Mouse (Mus musculus): ENCODE results near the gene Ercc6l2.
A peak's percentile ranks its signal among the peaks of the same experiment; 100 is the strongest.
"Not testable (repeated sequence)": the region's sequence is repeated elsewhere in the genome, so short reads cannot be mapped to it uniquely, and the experiment has no call there.

The Ercc6l2 gene

DNA sequence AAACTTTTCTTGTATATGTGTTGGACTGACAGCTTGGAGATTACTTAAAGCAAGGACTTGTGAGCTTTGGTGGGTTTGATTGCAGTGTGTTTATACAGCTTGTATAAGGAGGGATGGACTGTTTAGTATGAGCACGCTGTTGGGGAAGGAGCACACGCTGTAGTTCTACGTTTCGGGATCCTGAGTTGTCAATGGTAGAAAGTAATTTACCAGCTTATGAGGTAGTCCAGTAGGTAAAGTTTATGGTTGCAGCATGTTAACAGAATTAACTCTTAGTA lies 64.8 kb downstream of the Ercc6l2 start:
- DNase-seq (ENCODE audit: low spot score), result no peak

DNA sequence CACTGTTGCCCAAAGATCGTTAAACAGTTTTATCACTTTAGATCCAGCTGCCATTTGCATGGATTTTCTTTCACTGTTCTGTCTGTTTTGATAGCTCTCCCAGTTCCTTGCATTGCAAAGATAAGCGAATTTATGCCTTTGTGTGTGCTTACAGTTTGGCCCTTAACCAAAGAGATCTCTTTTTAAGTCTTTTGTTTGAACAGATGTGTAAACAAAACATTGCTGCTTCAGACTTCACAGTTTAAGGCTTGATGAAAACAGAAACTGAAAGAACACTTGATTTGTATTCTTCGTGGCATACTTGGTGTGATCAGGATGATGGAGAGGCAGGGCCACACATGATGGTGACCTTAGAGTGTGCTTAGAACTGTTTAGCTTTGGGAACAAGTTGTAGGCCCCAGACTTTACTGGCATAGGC lies 70.5 kb downstream of the Ercc6l2 start:
- DNase-seq (ENCODE audit: low spot score), result no peak

DNA sequence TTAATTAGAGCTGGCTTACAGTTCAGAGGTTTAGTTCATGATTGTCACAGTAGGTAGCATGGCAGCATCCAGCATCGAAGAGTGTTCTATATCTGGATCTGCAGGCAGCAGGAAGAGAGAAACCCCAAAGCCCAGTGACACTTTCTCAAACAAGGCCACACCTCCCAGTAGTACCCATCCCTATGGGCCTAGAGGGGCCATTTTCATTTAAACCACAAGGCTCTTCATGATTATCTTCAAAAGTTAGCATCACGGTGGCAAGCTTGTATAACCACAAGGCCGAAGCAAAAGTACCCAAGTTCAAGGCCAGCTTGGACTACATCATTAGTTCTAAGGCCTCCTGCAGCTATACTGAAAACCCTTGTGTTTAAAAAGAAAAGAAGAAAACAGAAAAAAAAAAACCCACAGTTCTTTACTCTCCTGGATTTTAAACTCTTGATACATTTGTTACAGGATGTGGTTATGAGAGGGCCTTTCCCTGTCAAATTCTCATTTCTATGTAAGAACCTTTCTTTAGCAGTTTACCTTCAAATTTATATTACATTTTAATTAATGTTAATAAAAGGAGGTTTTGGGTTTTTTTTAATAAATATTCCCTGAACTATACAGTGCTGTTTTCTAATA lies 71.5 kb downstream of the Ercc6l2 start:
- DNase-seq (ENCODE audit: low spot score), result no peak

DNA sequence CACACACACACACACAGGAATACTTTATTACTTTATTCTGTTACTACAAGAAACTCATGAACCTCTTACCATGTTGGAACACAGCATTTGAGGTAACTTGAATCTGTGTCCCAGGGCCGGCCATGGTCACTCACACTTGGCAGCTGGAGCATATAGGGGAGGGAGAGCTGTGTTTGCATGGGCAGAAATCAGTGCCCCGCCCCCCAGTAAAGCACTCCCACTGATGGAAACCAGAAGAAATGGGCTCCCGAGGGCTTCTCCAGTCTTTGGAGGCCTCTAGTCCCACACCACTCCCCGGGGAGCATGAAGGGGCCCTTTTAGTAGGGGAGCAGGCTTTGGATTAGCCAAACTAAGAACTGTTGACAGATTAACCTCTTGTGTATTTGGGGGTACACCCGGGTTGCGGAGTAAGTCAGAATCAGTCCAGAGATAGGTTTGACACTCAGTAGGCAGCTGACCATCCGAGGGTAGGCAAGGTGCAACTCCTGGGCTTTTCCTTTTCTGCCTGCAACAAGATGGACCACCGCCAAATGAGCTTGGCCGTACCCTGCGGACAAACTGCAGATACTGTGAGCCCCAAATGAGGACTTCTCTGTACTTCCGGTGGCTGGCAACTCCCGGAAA lies 85.8 kb downstream of the Ercc6l2 start:
- no peak for DNase-seq (ENCODE audit: low spot score)

DNA sequence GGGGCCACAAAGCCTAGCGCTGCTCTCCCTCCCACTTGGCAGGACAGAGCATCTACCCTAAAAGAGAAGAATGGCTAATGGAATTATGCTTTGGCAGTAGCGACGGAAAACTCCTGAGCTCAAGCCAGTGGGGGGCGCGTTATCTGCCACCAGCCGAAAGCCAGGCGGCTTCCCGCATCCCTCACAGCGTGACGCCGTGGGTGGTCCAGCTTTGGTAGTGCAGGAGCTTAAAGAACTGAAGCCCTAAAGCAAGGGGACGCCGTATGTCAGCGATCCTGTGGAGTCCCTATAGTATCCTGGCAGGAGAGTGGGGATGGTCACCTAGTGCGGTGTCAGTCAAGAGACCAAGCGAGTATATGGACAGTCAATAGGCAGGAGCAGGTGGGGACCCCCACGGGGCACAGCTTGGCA lies 86.3 kb downstream of the Ercc6l2 start:
- DNase-seq (ENCODE audit: low spot score), result peak; percentile 47

DNA sequence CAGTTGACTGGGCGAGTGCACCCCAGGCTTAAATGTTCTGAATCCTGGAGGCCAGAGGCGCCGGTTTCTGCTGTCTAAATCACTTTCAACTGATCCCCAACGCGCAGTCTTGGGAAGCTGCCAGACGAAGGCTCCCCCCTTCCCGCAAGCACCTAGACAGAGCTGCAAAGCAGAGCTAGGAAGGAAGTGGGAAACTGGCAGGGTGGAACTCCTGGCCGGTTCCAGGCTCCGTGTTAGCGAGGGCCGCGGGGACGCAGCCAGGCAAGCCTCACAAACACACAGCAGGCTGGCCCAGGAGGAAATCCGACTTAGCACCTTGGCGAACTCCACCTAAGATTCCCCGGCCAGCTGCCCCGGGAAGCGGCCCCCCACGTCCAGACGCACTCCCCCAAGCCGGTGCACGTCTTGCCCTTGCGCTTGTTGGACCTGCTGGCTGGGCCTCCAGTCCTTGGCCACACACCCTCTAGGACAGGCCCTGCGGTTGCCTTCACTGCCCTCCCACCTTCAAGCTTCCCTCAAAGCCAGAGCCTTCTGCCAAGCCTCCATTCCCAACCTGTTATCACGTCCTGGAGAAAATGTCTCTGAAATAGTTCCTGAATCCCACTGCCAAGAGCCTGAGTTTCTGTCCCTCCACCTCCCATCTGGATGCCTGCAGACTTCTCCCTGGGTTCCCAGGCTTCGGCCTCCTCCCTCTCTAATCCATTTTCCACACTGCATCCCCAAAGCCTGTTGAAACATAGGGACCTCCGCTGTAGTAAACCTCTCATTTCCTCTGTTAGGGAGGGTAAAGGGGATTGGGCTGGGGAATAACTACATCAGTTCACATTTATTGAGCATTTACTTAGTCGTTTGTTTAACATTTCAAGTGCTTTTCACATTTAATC lies 86.9 kb downstream of the Ercc6l2 start:
- peak; percentile 18 for DNase-seq (ENCODE audit: low spot score)

DNA sequence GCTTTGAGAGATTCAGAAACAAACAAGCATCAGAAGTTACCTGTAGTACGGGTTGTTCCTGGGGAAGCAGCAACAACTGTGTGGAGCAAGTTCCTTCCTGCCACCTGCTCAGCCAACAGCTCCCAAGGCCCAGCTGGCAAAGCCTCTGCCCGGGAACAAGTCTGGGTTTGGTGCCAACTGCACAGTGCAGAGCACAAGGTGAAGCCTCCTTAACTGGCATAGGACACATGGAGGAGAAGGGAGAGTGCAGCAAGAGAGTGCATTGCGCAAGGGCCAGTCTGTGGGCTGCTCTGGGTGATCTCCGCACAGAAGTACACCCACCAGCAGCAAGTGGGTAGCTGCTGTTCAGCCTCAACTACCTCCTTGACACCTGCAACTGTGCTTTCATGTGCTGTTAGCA lies 91.5 kb downstream of the Ercc6l2 start:
- DNase-seq (ENCODE audit: low spot score), result no peak

DNA sequence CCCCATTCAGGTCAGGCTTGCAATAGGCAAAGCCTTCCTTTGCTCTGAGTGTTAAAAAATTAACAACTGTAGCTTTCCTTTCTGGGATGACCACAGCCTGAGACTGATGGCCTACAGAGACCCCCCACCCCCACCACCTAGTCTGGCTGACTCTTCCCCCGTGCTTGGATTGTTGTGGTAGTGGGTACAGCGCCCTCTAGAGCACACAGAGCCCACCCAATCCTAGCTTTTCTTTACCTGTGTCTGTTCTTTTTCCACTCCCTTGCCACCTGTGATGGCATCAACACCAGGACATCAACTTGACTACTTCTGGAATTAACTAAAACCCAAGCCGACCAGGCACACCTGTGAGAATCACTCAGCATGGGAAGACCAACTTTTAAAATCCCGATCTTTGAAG lies 92.4 kb downstream of the Ercc6l2 start:
- no peak for DNase-seq (ENCODE audit: low spot score)

DNA sequence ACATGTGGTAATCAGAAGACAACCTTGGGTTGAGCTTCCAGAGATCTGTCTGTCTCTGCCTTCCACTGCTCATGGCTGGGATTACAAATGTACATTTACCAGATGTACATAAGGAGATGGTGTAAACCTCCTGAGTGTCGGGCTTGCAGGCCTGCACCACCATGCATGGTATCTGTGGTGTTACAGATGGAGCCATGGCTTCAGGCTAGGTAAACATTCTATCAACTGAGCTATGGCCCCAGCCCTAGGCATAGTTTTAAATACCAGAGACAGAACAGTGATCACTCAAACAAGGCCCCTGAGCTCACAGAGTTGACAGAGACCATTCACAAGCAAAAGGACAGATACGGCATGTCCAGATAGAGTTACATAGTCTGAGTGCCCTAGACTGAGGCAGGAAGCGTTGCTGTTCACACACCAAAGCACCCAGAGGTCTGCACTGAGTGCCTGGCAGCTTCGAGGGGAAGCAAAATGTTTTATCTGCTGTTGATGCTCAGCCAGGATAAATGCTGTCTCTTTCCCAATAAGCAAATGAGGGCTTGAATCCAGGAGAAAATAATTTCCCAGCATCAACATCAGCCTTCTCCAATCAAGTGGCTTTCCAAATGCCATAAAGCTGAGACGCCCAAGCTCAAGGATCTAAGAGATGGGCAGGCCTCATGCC lies 95.2 kb downstream of the Ercc6l2 start:
- DNase-seq (ENCODE audit: low spot score), result peak; percentile 35

DNA sequence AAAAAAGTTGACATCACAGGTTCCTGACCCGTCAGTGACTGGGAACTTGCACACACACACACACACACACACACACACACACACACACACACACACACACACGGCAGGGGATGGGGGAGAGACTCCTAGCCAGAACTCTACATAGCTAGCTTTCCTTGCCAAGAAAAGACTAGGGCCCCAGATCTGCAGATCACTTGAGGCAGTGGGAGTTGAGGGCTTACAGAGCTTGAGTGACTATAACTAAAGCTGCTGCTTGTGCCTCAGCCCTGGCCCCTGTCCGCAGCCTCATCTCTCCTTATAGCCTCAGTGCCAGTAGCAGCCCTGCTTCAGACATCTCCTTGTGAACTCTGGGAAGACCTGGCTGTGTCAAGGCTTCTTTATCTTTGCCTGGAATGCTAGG lies 96.6 kb downstream of the Ercc6l2 start:
- DNase-seq (ENCODE audit: low spot score), result no peak

DNA sequence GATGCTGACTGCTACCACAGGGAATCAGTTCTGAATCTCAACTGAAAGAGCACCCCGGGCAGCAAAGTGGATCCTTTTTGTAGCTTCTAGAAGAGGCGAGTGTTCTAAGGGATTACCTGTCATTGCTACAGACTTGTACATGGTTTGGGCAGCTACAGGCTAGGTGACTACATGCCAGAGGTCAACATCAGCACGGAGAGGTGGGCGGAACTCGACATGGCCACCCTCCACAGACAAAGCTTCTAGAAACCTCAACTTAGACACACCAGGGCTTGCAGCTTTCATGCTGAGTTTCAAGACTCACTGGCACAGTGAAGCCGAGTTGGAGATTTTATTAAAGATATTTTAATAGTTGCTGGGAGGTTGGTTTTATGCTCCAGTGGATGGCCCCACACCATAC lies 98.1 kb downstream of the Ercc6l2 start:
- DNase-seq (ENCODE audit: low spot score), result no peak

DNA sequence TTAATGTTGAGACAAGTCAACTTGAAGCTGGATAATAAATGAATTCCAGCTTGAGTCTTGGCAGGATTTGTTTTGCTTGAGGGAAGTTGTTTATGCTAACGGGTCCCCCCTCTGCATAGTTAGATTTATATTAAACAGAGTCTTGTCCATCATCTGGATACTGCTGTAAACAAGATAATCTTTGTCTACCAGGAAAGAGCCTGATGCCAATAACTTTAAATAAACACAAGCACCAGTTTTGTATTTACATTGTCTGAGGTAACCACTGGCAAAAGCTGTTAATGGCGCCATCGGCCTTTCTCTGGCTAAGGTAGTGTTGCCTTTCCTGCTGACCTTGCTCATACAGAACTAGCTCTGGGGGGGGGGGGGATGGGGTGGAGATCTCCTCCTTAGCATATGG lies 100.1 kb downstream of the Ercc6l2 start:
- peak; percentile 36 for DNase-seq (ENCODE audit: low spot score)

DNA sequence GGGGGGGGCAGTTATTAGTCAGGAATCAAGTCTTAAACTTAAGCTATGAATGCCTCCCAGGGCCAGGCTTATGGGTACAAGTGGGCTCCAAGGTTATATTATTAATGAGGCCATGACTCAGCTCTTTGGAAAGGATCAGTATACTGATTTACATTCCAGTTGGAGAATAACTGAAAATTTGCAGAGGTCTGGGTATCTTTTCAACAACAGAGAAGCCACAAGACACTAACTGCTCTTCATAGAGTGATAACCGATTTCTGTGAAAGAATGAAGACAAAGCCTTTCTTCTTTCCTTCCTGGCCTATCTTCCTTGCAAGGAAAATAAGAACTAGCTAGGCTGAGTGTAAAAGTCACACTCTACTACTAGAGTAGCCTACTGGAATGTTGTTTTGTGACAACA lies 100.6 kb downstream of the Ercc6l2 start:
- DNase-seq (ENCODE audit: low spot score), result no peak

DNA sequence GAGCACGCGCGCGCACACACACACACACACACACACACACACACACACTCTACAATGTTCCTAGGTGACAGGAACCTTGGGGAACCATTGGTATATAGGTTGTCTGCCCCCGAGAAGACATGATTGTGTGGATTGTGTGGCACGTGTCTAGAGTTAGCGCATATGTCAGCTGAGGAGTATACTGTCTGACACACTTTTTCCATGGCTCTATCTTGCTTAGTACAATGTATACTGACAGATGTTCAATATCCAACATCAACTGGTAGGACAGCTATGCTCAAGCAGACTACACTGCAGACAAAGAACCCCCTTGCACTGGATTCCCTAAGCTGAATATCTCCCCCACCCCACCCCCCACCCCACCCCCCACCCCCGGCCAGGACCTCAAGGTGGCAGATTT lies 101.5 kb downstream of the Ercc6l2 start:
- no peak for DNase-seq (ENCODE audit: low spot score)

DNA sequence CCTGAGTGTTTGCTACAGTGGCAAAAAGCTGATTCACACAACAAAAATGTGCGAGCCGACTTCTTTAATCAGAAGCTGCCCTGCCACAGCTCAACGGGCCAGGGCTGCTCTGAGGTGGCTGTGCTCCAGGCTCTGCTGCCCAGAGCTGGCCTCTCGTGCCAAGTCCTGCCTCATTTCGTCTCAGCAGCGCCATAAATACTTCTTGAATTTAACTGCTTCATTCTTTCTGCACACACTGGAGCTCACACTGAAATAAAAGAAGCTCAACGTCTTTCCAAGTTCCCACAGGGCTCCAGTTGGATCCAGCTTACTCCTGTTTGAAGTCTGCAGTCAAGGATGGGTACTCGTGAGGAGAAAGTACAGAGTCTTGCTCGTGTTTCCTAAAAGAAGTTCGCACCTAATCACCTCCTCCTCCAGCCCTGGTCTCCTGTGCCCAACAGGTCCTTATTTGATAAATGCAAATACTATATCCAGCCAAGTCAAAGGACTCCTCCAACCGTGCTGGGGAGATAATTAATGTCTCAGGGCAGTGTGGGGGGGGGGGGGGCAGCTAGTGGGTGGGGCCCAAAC lies 102.2 kb downstream of the Ercc6l2 start:
- no peak for DNase-seq (ENCODE audit: low spot score)

DNA sequence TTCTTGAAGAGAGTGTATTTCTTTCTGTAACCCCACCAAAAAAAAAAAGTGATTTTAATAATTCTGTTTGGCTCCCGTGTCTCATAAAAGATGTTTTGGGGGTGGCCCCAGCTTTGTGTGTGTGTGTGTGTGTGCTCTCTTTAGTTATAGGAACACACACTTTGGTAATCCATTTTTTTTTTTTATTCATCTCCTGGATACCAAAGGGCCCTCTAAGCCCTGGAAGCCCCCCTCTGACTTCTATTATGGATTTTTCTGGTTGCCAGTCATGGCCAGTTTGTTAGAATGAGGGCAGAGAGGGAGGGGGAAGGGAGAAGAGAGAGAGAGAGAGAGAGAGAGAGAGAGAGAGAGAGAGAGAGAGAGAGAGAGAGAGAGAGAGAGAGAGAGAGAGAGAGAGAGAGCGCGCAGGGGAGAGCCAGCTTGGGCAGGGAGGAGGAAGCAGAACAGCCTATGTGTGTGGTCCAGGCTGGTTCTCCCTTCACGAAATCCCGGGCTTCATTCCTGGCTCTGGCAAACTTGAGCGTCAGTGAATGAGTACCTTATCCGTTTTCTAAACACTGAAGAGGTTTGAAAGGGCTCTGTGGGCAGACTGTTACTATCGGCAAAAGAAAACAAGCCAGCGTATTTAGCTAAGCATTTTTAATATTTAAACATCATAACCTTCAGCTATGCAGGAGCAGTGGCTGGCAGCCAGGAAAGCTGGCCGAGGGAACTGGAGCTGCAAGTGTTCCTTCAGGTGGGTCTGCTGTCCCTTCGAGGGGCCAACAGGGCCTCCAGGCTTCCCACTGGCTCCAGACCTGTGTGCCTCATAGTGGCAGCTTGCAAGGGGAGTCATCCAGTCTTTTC lies 103.0 kb downstream of the Ercc6l2 start:
- peak; percentile 69 for DNase-seq (ENCODE audit: low spot score)

DNA sequence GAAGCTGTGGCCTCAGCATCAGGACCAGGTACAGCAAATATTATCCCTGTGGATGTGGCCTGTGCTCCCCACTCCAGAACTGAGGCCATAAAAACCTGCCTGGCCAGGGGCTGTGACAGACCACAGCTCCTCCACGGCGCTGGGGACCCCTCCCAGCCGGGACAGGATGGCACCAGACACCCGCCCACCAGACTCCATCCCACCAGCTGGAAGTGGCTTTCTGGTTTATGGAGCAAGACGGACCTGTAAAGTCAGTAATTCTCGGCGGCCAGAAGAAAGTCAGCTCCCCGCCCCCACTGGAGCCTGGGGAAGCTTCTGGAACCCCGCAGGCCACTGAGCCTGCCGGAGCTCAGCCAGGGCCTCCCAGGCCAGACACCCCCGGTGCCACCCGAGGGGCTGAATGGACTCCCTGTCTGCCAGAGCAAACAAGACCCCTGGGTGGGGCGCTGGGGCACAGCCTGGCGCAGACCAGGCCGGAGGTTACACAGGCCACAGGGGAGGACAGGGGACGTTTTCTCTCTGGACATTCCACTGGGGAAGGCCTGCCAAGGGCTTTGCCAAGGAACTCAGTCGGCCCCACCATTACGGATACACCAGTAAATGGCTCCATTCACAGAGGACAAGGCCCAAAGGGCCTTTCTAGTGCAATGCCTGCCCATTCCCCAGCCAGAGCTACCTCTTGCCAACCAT lies 103.8 kb downstream of the Ercc6l2 start:
- DNase-seq (ENCODE audit: low spot score), result no peak

DNA sequence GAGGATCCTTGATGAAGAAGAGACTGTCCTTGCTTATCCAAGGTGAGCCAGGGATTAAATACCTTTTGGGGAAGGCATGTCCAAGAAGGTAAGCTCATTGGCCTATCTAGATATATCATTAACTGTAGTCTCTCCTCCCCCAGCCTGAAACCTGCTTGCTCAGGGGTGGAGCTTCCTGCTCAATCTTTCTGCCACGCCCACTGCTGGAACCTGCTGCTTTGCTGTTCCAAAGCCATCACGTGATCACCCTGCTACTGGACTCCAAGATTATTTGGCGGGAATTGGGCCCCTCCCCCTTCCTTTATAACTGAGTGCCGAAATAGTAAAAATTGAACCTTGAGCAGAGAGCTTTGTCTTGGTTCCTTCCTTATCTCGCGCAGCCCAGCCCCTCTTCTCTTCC lies 109.0 kb downstream of the Ercc6l2 start:
- not testable (repeated sequence) for DNase-seq (ENCODE audit: low spot score)

DNA sequence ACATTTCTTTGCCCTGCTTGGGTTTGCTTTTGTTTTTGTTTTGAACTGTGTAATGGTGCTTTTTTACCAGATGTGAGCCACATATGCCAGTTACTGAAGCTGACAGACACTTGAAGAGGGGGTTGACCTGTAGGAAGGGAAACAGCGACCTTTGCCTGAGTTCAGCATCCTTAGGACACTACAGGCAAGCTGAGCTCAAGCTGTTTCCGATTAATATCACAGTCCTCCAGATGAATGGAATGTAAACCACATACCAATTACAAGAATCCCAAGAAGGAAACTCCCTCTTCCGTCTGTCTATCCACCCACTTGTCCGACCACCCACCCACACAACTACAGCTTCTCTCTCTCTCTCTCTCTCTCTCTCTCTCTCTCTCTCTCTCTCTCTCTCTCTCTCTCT lies 112.3 kb downstream of the Ercc6l2 start:
- DNase-seq (ENCODE audit: low spot score), result peak; percentile 24

DNA sequence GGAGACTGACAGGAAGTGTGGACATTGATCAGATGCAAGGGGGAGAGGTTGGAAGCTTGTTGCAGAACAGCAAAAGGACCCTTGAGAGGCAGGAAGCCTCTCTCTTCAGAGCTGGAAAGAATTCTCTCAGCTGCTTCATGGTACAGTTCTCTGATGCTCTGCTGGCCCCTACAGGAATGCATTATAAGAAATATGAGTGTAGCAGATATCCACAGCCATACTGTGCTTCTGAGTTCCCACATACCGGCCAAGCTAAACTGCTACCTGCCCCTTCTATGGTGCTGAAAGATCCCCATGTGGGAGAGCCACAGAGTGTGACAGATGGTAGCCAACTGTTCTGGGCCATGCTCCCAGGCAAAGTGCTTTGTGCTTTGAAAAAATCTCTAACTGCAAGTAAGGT lies 114.3 kb downstream of the Ercc6l2 start:
- DNase-seq (ENCODE audit: low spot score), result no peak

DNA sequence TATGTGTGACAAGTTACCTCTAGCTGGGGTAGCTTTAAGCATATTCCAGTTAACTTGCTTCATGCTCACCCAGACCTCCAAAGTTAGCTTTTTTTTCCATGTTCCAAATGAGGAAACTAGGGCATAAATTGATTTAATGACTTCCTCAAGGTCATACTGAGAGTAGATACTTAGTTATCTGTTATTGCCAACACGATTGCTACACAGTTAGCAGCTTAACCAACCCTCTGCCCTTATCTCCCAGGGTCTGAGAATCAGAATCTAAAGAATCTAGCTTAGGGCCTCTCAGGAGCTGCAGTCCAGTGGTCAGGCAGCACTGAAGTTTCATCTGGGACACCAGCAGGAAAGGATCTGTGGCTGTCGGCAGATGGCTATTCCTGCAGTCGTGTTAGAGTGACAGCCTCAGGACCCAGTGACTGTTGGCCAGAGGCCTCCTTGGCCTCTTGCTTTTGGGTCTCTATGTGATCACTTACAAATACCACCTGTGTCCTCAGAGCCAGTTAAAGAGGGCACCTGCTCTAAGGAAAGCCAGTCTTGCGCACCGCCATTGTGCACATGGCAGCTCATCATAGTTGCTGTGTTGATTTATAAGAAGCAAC lies 115.0 kb downstream of the Ercc6l2 start:
- no peak for DNase-seq (ENCODE audit: low spot score)

Measured in yolk sac, embryonic 10.5 days (tissue).